Mouse (Mus musculus): Measurements from ENCODE around the gene Wdr1.

GRCm38 (mm10) chr5:38560586-38561425 is 2.2 kb downstream of the Wdr1 start:
- no peak for TF ChIP-seq CTCF (IDR thresholded peaks at IDR 0.05; ENCODE audit: low read depth)
- no peak for TF ChIP-seq EP300 (optimal IDR thresholded peaks at IDR 0.05)

Data from stomach, postnatal 0 days (tissue).